Mouse (Mus musculus) urinary bladder, postnatal 10 days (tissue): ENCODE measurements at regions not wholly inside any gene's neighbourhood (a gene's known extent, or its start where the extent isn't known, plus 50 kb on each side); places are given as distances from the start of the nearest gene placed in this dataset.

Source experiments
- DNase-seq: peaks from one replicate; pipeline ENCODE4 v3.0.0; 2022; ENCODE audit warnings: low spot score

DNA sequence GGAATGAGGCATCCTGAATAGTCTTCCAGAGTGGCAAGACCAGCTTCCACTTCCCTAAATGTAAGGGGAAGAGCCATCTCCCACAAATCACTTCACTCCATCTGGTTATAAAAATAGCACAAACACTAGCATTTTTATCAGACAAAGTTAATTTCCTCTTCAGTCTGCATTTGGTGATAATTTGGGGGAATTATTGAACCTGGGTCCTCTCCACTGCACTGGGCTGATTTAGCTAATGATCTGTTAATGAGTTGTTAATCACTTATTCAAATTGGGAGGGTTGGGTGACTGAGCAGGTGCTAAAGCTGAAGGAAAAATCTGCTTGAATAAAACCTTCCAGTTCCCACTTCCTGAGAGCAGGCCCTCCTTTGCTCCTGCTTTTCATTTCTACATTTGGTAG, 531.4 kb upstream of the Kirrel3 start:
- no peak for DNase-seq
